Mouse (Mus musculus): Measurements from ENCODE around the gene Bckdha.

DNA sequence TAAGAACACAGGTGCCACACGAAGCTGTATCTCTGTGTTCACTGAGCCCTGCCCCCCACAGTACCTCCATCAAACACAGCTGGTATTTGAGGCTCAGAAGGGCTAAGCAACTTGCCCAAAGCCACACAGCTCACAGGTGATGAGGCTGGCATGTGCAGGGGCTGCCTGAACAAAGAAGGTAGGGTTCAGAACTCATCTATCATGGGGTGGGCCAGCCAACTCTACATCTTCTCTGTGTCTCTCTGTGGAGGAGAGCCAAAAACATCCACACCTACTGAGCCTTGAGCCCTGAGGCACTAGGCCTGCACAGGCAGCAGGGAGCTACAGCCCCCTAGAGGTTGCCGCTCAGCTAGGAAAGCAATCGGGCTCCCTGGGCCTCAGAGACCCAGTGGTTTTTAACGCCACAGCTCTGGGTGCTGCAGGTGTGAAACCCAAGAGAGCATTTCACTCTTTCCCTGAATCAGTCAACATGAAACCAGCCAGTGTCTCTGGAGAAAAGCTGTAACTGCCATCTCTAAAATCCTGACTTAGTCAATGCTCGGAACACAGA, 11.1 kb downstream of the Bckdha start:
- TF ChIP-seq CTCF (IDR thresholded peaks at IDR 0.05; ENCODE audit: low read depth, low read length) = no peak
- no peak for TF ChIP-seq POLR2A (IDR thresholded peaks at IDR 0.05; ENCODE audit: borderline replicate concordance, low read depth, low read length)
